Mouse (Mus musculus) embryonic facial prominence, embryonic 15.5 days (tissue): ENCODE results near the gene Gm6121. TPM values are rescaled to one million over a fixed set of nuclear protein-coding genes. Genes with fewer than 3 reads are reported as not detected.
"Not testable (repeated sequence)": the region's sequence is repeated elsewhere in the genome, so short reads cannot be mapped to it uniquely, and the experiment has no call there.

Experiments
- ATAC-seq: fragments of 200-750 bp; cut with Nextera tagmentation; 2 replicates; pipeline ENCODE4 v1.8.0; 2017; ENCODE audit warnings: low read depth, moderate TSS enrichment; ENCODE audit not compliant: insufficient number of reproducible peaks, low FRiP score, low TSS enrichment
- H3K27ac ChIP-seq: fragments of 300-500 bp; sonication (generic); replicated peaks from 2 replicates; pipeline ENCODE4 v1.5.1; 2015; ENCODE audit warnings: mild to moderate bottlenecking, inconsistent platforms
- H3K27me3 ChIP-seq: fragments of 300-500 bp; sonication (generic); 2 replicates; pipeline ENCODE4 v1.6.1; 2015; ENCODE audit warnings: inconsistent platforms
- H3K36me3 ChIP-seq: fragments of 300-500 bp; sonication (generic); 2 replicates; pipeline ENCODE4 v1.6.1; 2015; ENCODE audit warnings: mild to moderate bottlenecking, inconsistent platforms
- H3K4me1 ChIP-seq: fragments of 300-500 bp; sonication (generic); 2 replicates; pipeline ENCODE4 v1.6.1; 2015; ENCODE audit warnings: inconsistent platforms
- H3K4me2 ChIP-seq: fragments of 300-500 bp; sonication (generic); replicated peaks from 2 replicates; pipeline ENCODE4 v1.6.1; 2015; ENCODE audit warnings: mild to moderate bottlenecking, inconsistent platforms
- H3K4me3 ChIP-seq: fragments of 300-500 bp; sonication (generic); replicated peaks from 2 replicates; pipeline ENCODE4 v1.5.1; 2015; ENCODE audit warnings: mild to moderate bottlenecking, inconsistent platforms
- H3K9ac ChIP-seq: fragments of 300-500 bp; sonication (generic); 2 replicates; pipeline ENCODE4 v1.6.1; 2015; ENCODE audit warnings: inconsistent platforms
- H3K9me3 ChIP-seq: fragments of 300-500 bp; sonication (generic); replicated peaks from 2 replicates; pipeline ENCODE4 v1.6.1; 2016; ENCODE audit warnings: inconsistent platforms
- WGBS: fragments of 180-500 bp; shearing (Covaris S2); methylation state at CpG from one replicate; pipeline ENCODE4 v1.1.7; 2015; 5-methylcytosine and 5-hydroxymethylcytosine counted together
- polyA plus RNA-seq: library from polyadenylated mRNA; unstranded; fragments of >200 nt; fragmentation: Nextera tagmentation; extraction: Ambion mirVana; gene quantifications from 2 replicates; pipeline ENCODE4 v1.2.1, GENCODE M21; 2015

Gm6121 gene
- not detected in 2 replicates for polyA plus RNA-seq

DNA sequence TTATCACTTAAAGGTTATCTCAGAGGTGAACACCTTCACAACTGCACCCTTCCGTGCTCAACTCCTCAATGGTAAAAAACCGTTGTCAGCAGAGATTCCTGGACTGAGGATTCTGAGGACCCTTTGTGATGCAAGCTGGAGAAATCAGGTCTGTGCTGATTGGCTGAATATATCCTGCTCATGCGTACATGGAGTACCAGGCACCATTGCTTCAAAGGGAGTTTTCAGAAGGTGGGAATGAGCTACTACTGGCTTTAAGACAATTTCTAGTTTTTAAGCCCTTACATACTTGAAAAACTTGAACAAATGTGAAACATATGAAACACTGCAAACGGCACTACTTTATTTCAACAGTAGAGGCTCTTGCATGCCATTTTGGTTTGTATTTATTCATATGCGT is at the start of gene Gm6121:
Gm6121 (minus strand) TSS at position 101 of the 400 bp plus-strand sequence.
- H3K9me3 ChIP-seq, ATAC-seq, H3K27me3 ChIP-seq, H3K4me1 ChIP-seq, H3K4me2 ChIP-seq, H3K27ac ChIP-seq, H3K4me3 ChIP-seq, H3K9ac ChIP-seq, H3K36me3 ChIP-seq: not testable (repeated sequence)
- no CpG with 5 or more reads among the region's 5 CpGs for WGBS

Other genes starting within 250 kb of the Gm6121 start
- gene Gm14525, start 233.1 kb downstream of the Gm6121 start, polyA plus RNA-seq = not detected in 2 replicates